Comparison of ENCODE assay signal across 9 mouse cellular contexts in the genomic region with DNA sequence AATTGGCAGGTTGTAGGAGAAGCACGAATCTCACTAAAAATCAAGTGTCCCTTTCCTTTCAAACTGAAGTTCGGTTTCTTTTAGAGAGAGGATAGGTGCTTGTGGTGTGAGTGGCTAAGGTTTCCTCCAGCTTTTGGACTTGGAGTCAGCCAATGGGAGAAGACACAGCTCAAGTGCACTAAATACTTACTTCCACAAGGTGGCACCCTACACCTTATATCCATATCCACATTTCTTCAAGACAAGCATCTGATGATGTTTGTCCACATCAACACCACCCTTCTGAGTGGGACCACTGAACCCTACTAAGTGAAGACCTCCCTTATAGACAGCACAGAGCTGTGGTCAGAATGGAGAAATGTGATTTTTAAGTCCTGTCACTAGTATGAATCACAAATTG. TPM values are rescaled to one million over a fixed set of nuclear protein-coding genes. Genes with fewer than 3 reads are reported as not detected.
DNase-seq lines count a peak whose midpoint lies in the region; ATAC-seq and TF ChIP-seq lines count a peak whose summit lies in the region.
"Had no signal": no experiment of that assay in that cellular context is flagged by ENCODE, and none has a peak within 500 bp of the region (broad histone marks: within the 10 kb centered on the region; RNA-seq: fewer than 3 reads in every experiment).

No protein-coding gene starts in this region.

- H3K27me3 ChIP-seq in liver, adult 2 months (ENCODE audit: control insufficient read depth, insufficient read depth, low read length) = no peaks in the 10 kb centered on the region
- no peaks in the 10 kb centered on the region for H3K27me3 ChIP-seq in liver, embryonic 11.5 days (replicated peaks; ENCODE audit: control insufficient read depth, insufficient read depth, low read length)
- H3K27me3 ChIP-seq in hindbrain, embryonic 12.5 days = no peaks in the 10 kb centered on the region
- H3K27me3 ChIP-seq: limb, embryonic 12.5 days had no signal

- H3K27ac ChIP-seq in liver, adult 2 months (replicated peaks; ENCODE audit: insufficient read depth, low read depth, low read length) = no peak overlapping the region
- no peak overlapping the region for H3K27ac ChIP-seq in liver, embryonic 11.5 days (ENCODE audit: low read depth, low read length)
- H3K27ac ChIP-seq in hindbrain, embryonic 12.5 days = no peak overlapping the region
- H3K27ac ChIP-seq: limb, embryonic 12.5 days had no signal

- no peak for TF ChIP-seq POLR2A in liver, adult 2 months (IDR thresholded peaks at IDR 0.05; ENCODE audit: extremely low read depth, insufficient read depth, low read length)

- WGBS in liver, adult 2 months = 75% methylated on average over 2 of the region's 2 CpGs
- 88% methylated on average over 2 of the region's 2 CpGs for WGBS in liver, embryonic 11.5 days
- 90% methylated on average over 2 of the region's 2 CpGs for WGBS in hindbrain, embryonic 12.5 days

- H3K4me1 ChIP-seq in liver, adult 2 months (ENCODE audit: control insufficient read depth, insufficient read depth, low read length) = no peaks in the 10 kb centered on the region
- no peaks in the 10 kb centered on the region for H3K4me1 ChIP-seq in liver, embryonic 11.5 days (replicated peaks; ENCODE audit: control insufficient read depth, insufficient read depth, low read length)
- no peaks in the 10 kb centered on the region for H3K4me1 ChIP-seq in hindbrain, embryonic 12.5 days
- H3K4me1 ChIP-seq: limb, embryonic 12.5 days had no signal

- no peak overlapping the region for H3K4me2 ChIP-seq in liver, embryonic 11.5 days
- H3K4me2 ChIP-seq in hindbrain, embryonic 12.5 days (replicated peaks) = no peak overlapping the region
- H3K4me2 ChIP-seq: limb, embryonic 12.5 days had no signal

- TF ChIP-seq CTCF in liver, adult 2 months (IDR thresholded peaks at IDR 0.05; ENCODE audit: low read depth, low read length) = peak; percentile 38

- no peaks in the 10 kb centered on the region for H3K36me3 ChIP-seq in liver, adult 2 months (ENCODE audit: control insufficient read depth, insufficient read depth, low read length)
- H3K36me3 ChIP-seq in liver, embryonic 11.5 days (ENCODE audit: control insufficient read depth, insufficient read depth, low read length) = peaks cover 5% of the 10 kb centered on the region; the same call in 1 of the 2 replicates
- peaks cover 14% of the 10 kb centered on the region; the same call in 1 of the 2 replicates for H3K36me3 ChIP-seq in hindbrain, embryonic 12.5 days

- no peak overlapping the region for H3K4me3 ChIP-seq in liver, adult 2 months (ENCODE audit: insufficient read depth, low read depth, low read length)
- H3K4me3 ChIP-seq in liver, embryonic 11.5 days (ENCODE audit: low read depth, low read length) = no peak overlapping the region
- H3K4me3 ChIP-seq in hindbrain, embryonic 12.5 days = no peak overlapping the region
- H3K4me3 ChIP-seq: limb, embryonic 12.5 days had no signal

- no peak for ATAC-seq in liver, embryonic 11.5 days (replicated peaks; ENCODE audit: low FRiP score)
- no peak for ATAC-seq in hindbrain, embryonic 12.5 days (ENCODE audit: low FRiP score)

- H3K9me3 ChIP-seq in liver, embryonic 11.5 days (ENCODE audit: control insufficient read depth, low read length) = no peaks in the 10 kb centered on the region
- H3K9me3 ChIP-seq in hindbrain, embryonic 12.5 days (replicated peaks) = peaks cover 12% of the 10 kb centered on the region; the same call in 1 of the 2 replicates

- DNase-seq in adrenal gland, postnatal 10 days = peak; percentile 17
- no peak for DNase-seq in adrenal gland, postnatal 4 days (ENCODE audit: low spot score in 2 of 2)
- peak; percentile 61 for DNase-seq in liver, adult 2 months (ENCODE audit: extremely low read depth, low read depth, low spot score)
- no peak for DNase-seq in liver, embryonic 11.5 days (ENCODE audit: low spot score)
- peak; percentile 45 for DNase-seq in T-cell, adult 2 months (ENCODE audit: low spot score)
- peak; percentile 71 for DNase-seq in induced T-regulatory cell, adult 2 months (ENCODE audit: low read depth)
- DNase-seq in natural killer cell, adult 2 months (ENCODE audit: low spot score in 2 of 2) = peak; percentile 21 to 30

- H3K9ac ChIP-seq in liver, adult 2 months (ENCODE audit: low read depth, low read length) = no peak overlapping the region
- no peak overlapping the region for H3K9ac ChIP-seq in liver, embryonic 11.5 days (ENCODE audit: low read depth, low read length)
- no peak overlapping the region for H3K9ac ChIP-seq in hindbrain, embryonic 12.5 days
- H3K9ac ChIP-seq: limb, embryonic 12.5 days had no signal

- H3K79me2 ChIP-seq in liver, adult 2 months (ENCODE audit: control insufficient read depth, insufficient read depth, low read length) = no peaks in the 10 kb centered on the region

RNA-seq across cellular contexts. Expression of a gene that starts 40.6 kb away (rescaled TPM):
- 1 to 10 TPM; 7.9 to 9.1 TPM for total RNA-seq in adrenal gland, postnatal 10 days (2021)
- 10 to 100 TPM; 12.3 to 12.7 TPM for total RNA-seq in adrenal gland, postnatal 4 days (2021)
- total RNA-seq in liver, adult 2 months (2014; rRNA removed) = 2.2 and 2.7 TPM in 2 replicates
- polyA plus RNA-seq in liver, adult 2 months (2012; rRNA removed) = 0.26 and 0.59 TPM in 2 replicates
- polyA plus RNA-seq in liver, embryonic 11.5 days (2014; fragmentation: Nextera tagmentation; extraction: Ambion mirVana) = 27.1 and 29.9 TPM in 2 replicates
- polyA plus RNA-seq in hindbrain, embryonic 12.5 days (2016; fragmentation: Nextera tagmentation; extraction: Ambion mirVana) = 20.1 and 20.3 TPM in 2 replicates

RNA-seq across cellular contexts. Expression of a gene that starts 44.6 kb away (rescaled TPM):
- total RNA-seq in adrenal gland, postnatal 10 days (2021) = 10 to 100 TPM; 27.0 to 29.7 TPM
- total RNA-seq in adrenal gland, postnatal 4 days (2021) = 10 to 100 TPM; 46.4 to 47.9 TPM
- 7.8 and 8.0 TPM in 2 replicates for total RNA-seq in liver, adult 2 months (2014; rRNA removed)
- 3.9 and 5.4 TPM in 2 replicates for polyA plus RNA-seq in liver, adult 2 months (2012; rRNA removed)
- 21.3 and 32.1 TPM in 2 replicates for polyA plus RNA-seq in liver, embryonic 11.5 days (2014; fragmentation: Nextera tagmentation; extraction: Ambion mirVana)
- polyA plus RNA-seq in hindbrain, embryonic 12.5 days (2016; fragmentation: Nextera tagmentation; extraction: Ambion mirVana) = 17.0 and 17.2 TPM in 2 replicates

Comparison
In these comparisons a context has a peak if more than half of its experiments do, and no peak if none do; other contexts are left out.
1. DNase-seq: peak in adrenal gland, postnatal 10 days (single experiment), liver, adult 2 months (single experiment), T-cell, adult 2 months (single experiment), induced T-regulatory cell, adult 2 months (single experiment) and natural killer cell, adult 2 months (2 of 2); none in adrenal gland, postnatal 4 days (0 of 2) and liver, embryonic 11.5 days (single experiment).